Mouse (Mus musculus) hindbrain, embryonic 10.5 days (tissue): ENCODE data around the gene Gm20843. TPM values are rescaled to one million over a fixed set of nuclear protein-coding genes. Genes with fewer than 3 reads are reported as not detected.
"Not testable (repeated sequence)": the region's sequence is repeated elsewhere in the genome, so short reads cannot be mapped to it uniquely, and the experiment has no call there.

Source experiments
- DNase-seq: peaks from one replicate; pipeline ENCODE4 v3.0.0-alpha.2; 2017; ENCODE audit warnings: low spot score
- H3K27ac ChIP-seq: fragments of 300-500 bp; sonication (generic); 2 replicates; pipeline ENCODE4 v1.5.1; 2016; ENCODE audit warnings: mild to moderate bottlenecking, moderate library complexity
- H3K27me3 ChIP-seq: fragments of 300-500 bp; sonication (generic); 2 replicates; pipeline ENCODE4 v1.6.1; 2016; ENCODE audit warnings: mild to moderate bottlenecking; ENCODE audit not compliant: poor library complexity, insufficient read depth, severe bottlenecking
- H3K36me3 ChIP-seq: fragments of 300-500 bp; sonication (generic); 2 replicates; pipeline ENCODE4 v1.6.1; 2016; ENCODE audit warnings: mild to moderate bottlenecking, moderate library complexity
- H3K4me1 ChIP-seq: fragments of 300-500 bp; sonication (generic); replicated peaks from 2 replicates; pipeline ENCODE4 v1.6.1; 2016; ENCODE audit warnings: mild to moderate bottlenecking
- H3K4me3 ChIP-seq: fragments of 300-500 bp; sonication (generic); 2 replicates; pipeline ENCODE4 v1.5.1; 2016; ENCODE audit warnings: mild to moderate bottlenecking, moderate library complexity
- H3K9me3 ChIP-seq: fragments of 300-500 bp; sonication (generic); 2 replicates; pipeline ENCODE4 v1.6.1; 2016; ENCODE audit warnings: mild to moderate bottlenecking, moderate library complexity
- WGBS: fragments of 180-500 bp; shearing (Covaris S2); methylation state at CpG from one replicate; pipeline ENCODE4 v1.1.7; 2016; 5-methylcytosine and 5-hydroxymethylcytosine counted together
- polyA plus RNA-seq: library from polyadenylated mRNA; unstranded; fragments of >200 nt; fragmentation: Nextera tagmentation; extraction: Ambion mirVana; gene quantifications from 2 replicates; pipeline ENCODE4 v1.2.1, GENCODE M21; 2016

Gene Gm20843
- polyA plus RNA-seq, result not detected in 2 replicates

DNA sequence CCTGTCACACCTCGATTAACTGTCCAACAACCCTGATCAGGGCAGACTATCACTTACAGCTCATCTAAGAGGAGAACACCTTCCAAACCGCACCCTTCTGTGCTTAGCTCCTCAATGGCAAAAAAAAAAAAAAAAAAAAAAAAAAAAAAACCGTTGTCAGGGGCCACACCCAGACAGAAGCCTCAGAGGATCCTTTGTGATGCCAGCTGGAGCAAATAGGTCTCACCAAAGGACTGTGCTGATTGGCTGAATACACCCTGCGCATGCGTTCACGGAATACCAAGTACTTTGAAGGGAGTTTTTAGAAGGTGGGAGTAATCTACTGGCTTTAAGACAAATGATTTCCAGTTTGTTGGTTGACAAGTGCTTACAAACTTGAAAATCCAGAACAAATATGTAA lies at the start of gene Gm20843:
Gene Gm20843, minus strand, starts transcription at position 101 of the 400 bp plus-strand sequence.
- not testable (repeated sequence) for DNase-seq, H3K4me1 ChIP-seq, H3K27ac ChIP-seq, H3K36me3 ChIP-seq, H3K4me3 ChIP-seq, H3K9me3 ChIP-seq, H3K27me3 ChIP-seq
- no CpG with 5 or more reads among the region's 6 CpGs for WGBS
